Mouse (Mus musculus): ENCODE data around the gene Cln5.

Gene Cln5

GRCm38 (mm10) chr14:103069864-103070611 lies at the start of gene Cln5:
Cln5 (plus strand) TSS chr14:103070216.
- DNase-seq = peak; percentile 96 to 98

- DNase-seq = no peak
These were observed 40.8 kb upstream of the Cln5 start for GRCm38 (mm10) chr14:103029203-103029602.

GRCm38 (mm10) chr14:103033271-103033823 lies 36.7 kb upstream of the Cln5 start:
- peak; percentile 43 to 55 for DNase-seq

GRCm38 (mm10) chr14:103034076-103034475 lies 35.9 kb upstream of the Cln5 start:
- DNase-seq = no peak

- no peak for DNase-seq
These were observed 33.0 kb upstream of the Cln5 start for GRCm38 (mm10) chr14:103037016-103037415.

- DNase-seq = no peak
These were observed 23.3 kb upstream of the Cln5 start, which contains the start of gene Acod1 for GRCm38 (mm10) chr14:103046677-103047076. Acod1 (plus strand) TSS chr14:103046977.

- DNase-seq = no peak
These were observed 21.5 kb upstream of the Cln5 start for GRCm38 (mm10) chr14:103048292-103049086.

GRCm38 (mm10) chr14:103051159-103051769 lies 18.8 kb upstream of the Cln5 start:
- peak; percentile 78 to 87 for DNase-seq

GRCm38 (mm10) chr14:103054731-103055130 lies 15.3 kb upstream of the Cln5 start:
- no peak for DNase-seq

GRCm38 (mm10) chr14:103056601-103057000 lies 13.4 kb upstream of the Cln5 start:
- DNase-seq = no peak

- peak; percentile 62 to 84 for DNase-seq
These were observed 11.0 kb upstream of the Cln5 start for GRCm38 (mm10) chr14:103058998-103059397.

GRCm38 (mm10) chr14:103059495-103059894 lies 10.5 kb upstream of the Cln5 start:
- peak in 1 of 2 experiments; percentile 33 for DNase-seq

- DNase-seq = peak; percentile 36 to 80
These were observed 4.5 kb upstream of the Cln5 start for GRCm38 (mm10) chr14:103065294-103066167.

GRCm38 (mm10) chr14:103069465-103069863 lies 552 bp upstream of the Cln5 start:
- DNase-seq = no peak

- peak; percentile 37 to 42 for DNase-seq
These were observed 774 bp downstream of the Cln5 start for GRCm38 (mm10) chr14:103070790-103071189.

GRCm38 (mm10) chr14:103071471-103071870 lies 1.5 kb downstream of the Cln5 start:
- DNase-seq = no peak

GRCm38 (mm10) chr14:103072731-103073130 lies 2.7 kb downstream of the Cln5 start:
- no peak for DNase-seq

GRCm38 (mm10) chr14:103073825-103074224 lies 3.8 kb downstream of the Cln5 start:
- no peak for DNase-seq

GRCm38 (mm10) chr14:103075166-103075565 lies 5.2 kb downstream of the Cln5 start:
- no peak for DNase-seq

GRCm38 (mm10) chr14:103077272-103078005 lies 7.4 kb downstream of the Cln5 start:
- DNase-seq = no peak

Data from lung, postnatal 4 days (tissue).